Comparison of ENCODE assay signal across 8 mouse cellular contexts in the genomic region with DNA sequence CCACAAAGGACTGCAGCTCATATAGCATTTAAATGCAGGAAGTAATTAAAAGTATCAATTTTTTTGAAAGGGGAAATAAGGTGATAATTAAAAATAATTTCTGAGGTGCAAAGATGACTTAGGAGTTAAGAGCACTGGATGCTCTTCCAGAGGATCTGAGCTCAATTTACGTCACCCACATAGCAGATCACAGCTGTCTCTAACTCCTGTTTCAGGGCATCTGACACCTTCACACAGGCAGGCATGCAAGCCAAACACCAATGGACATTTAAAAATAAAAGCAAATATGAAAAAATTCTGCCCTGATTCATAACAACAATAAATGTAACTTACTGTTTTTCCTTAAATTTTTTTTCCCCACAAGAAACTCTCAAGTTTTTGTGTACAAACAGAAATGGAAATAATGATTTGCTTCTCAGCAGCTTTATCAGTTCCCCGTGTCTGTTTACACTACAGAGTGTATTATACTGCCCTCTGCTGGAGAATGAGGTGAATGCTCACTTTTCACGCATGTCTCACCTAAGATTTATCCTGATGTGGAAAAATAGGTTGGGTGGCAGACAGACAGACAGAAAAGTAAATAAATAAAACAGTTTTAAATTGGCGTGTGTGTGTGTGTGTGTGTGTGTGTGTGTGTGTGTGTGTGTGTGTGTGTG. TPM values are rescaled to one million over a fixed set of nuclear protein-coding genes. Genes with fewer than 3 reads are reported as not detected.
A peak's percentile ranks its signal among the peaks of the same experiment; 100 is the strongest.
DNase-seq lines count a peak whose midpoint lies in the region; ATAC-seq lines count a peak whose summit lies in the region.

No protein-coding gene starts in this region.

- H3K4me1 ChIP-seq in hindbrain, embryonic 14.5 days (replicated peaks; ENCODE audit: control insufficient read depth, insufficient read depth, low read length) = no peaks in the 10 kb centered on the region
- no peaks in the 10 kb centered on the region for H3K4me1 ChIP-seq in hindbrain, embryonic 13.5 days (replicated peaks)
- no peaks in the 10 kb centered on the region for H3K4me1 ChIP-seq in midbrain, embryonic 13.5 days (replicated peaks)

- no peak overlapping the region for H3K4me3 ChIP-seq in hindbrain, embryonic 14.5 days (replicated peaks; ENCODE audit: low read length)
- no peak overlapping the region for H3K4me3 ChIP-seq in hindbrain, embryonic 13.5 days
- no peak overlapping the region for H3K4me3 ChIP-seq in midbrain, embryonic 13.5 days (replicated peaks)

- H3K4me2 ChIP-seq in hindbrain, embryonic 14.5 days (replicated peaks) = no peak overlapping the region
- no peak overlapping the region for H3K4me2 ChIP-seq in hindbrain, embryonic 13.5 days
- no peak overlapping the region for H3K4me2 ChIP-seq in midbrain, embryonic 13.5 days (replicated peaks)

- no peaks in the 10 kb centered on the region for H3K36me3 ChIP-seq in hindbrain, embryonic 14.5 days (replicated peaks; ENCODE audit: control insufficient read depth, insufficient read depth)
- H3K36me3 ChIP-seq in hindbrain, embryonic 13.5 days = no peaks in the 10 kb centered on the region
- no peaks in the 10 kb centered on the region for H3K36me3 ChIP-seq in midbrain, embryonic 13.5 days

- H3K9me3 ChIP-seq in hindbrain, embryonic 14.5 days (ENCODE audit: control insufficient read depth, low read length) = no peaks in the 10 kb centered on the region
- H3K9me3 ChIP-seq in hindbrain, embryonic 13.5 days = no peaks in the 10 kb centered on the region
- H3K9me3 ChIP-seq in midbrain, embryonic 13.5 days = no peaks in the 10 kb centered on the region

- 10% methylated on average over 4 of the region's 4 CpGs for WGBS in hindbrain, embryonic 14.5 days
- 14% methylated on average over 4 of the region's 4 CpGs for WGBS in hindbrain, embryonic 13.5 days
- WGBS in midbrain, embryonic 13.5 days = 15% methylated on average over 4 of the region's 4 CpGs

- H3K9ac ChIP-seq in hindbrain, embryonic 14.5 days = no peak overlapping the region
- no peak overlapping the region for H3K9ac ChIP-seq in hindbrain, embryonic 13.5 days
- H3K9ac ChIP-seq in midbrain, embryonic 13.5 days (replicated peaks) = no peak overlapping the region

- no peak overlapping the region for H3K27ac ChIP-seq in hindbrain, embryonic 14.5 days
- H3K27ac ChIP-seq in hindbrain, embryonic 13.5 days = no peak overlapping the region
- H3K27ac ChIP-seq in midbrain, embryonic 13.5 days = no peak overlapping the region

- peak; percentile 71; the same call in 1 of the 2 replicates for ATAC-seq in hindbrain, embryonic 14.5 days (ENCODE audit: low FRiP score)
- no peak for ATAC-seq in hindbrain, embryonic 13.5 days (ENCODE audit: low FRiP score)
- ATAC-seq in midbrain, embryonic 13.5 days = peak; percentile 65; the same call in 1 of the 2 replicates
- no peak for ATAC-seq in erythroblast, adult 5-6 weeks (replicated peaks; ENCODE audit: low FRiP score, poor library complexity, severe bottlenecking)

- no peaks in the 10 kb centered on the region for H3K27me3 ChIP-seq in hindbrain, embryonic 14.5 days (ENCODE audit: control insufficient read depth, insufficient read depth, low read length)
- H3K27me3 ChIP-seq in hindbrain, embryonic 13.5 days = no peaks in the 10 kb centered on the region
- peaks cover 4% of the 10 kb centered on the region; the same call in 1 of the 2 replicates for H3K27me3 ChIP-seq in midbrain, embryonic 13.5 days

- peak; percentile 86 for DNase-seq in hindbrain, embryonic 14.5 days (ENCODE audit: low spot score)
- DNase-seq in 3134 (ENCODE audit: extremely low read depth, insufficient read length, low spot score) = peak; percentile 11
- peak; percentile 32 for DNase-seq in Muller cell, postnatal 12 days (ENCODE audit: inconsistent ontology term)
- DNase-seq in embryo, embryonic 11.5 days (ENCODE audit: low read depth, low spot score) = peak; percentile 16
- DNase-seq in thymus, postnatal 25 days = no peak

RNA-seq across cellular contexts. Expression of a gene that starts 29.8 kb away (rescaled TPM):
- 42.5 and 51.2 TPM in 2 replicates for polyA plus RNA-seq in hindbrain, embryonic 14.5 days (2014; fragmentation: Nextera tagmentation; extraction: Ambion mirVana)
- 93.5 and 103 TPM in 2 replicates for polyA plus RNA-seq in hindbrain, embryonic 13.5 days (2015; fragmentation: Nextera tagmentation; extraction: Ambion mirVana)
- polyA plus RNA-seq in midbrain, embryonic 13.5 days (2015; fragmentation: Nextera tagmentation; extraction: Ambion mirVana) = 256 and 296 TPM in 2 replicates
- total RNA-seq in erythroblast, adult 5-6 weeks (2015; ENCODE audit: low replicate concordance) = not detected in 2 replicates
- total RNA-seq in erythroblast, adult 5-6 weeks (2017; ENCODE audit: low replicate concordance) = 0.14 TPM in 1 of 2 replicates, not detected in the other

Comparison
In these comparisons a context has a peak if more than half of its experiments do, and no peak if none do; other contexts are left out.
1. ATAC-seq: peak in hindbrain, embryonic 14.5 days (single experiment) and midbrain, embryonic 13.5 days (single experiment); none in hindbrain, embryonic 13.5 days (single experiment) and erythroblast, adult 5-6 weeks (single experiment).